ENCODE assay signal across 8 mouse cellular contexts in genomic region chr7:79148711-79149266, GRCm38 (mm10). TPM values are rescaled to one million over a fixed set of nuclear protein-coding genes. Genes with fewer than 3 reads are reported as not detected.
DNase-seq lines count a peak whose midpoint lies in the region; ATAC-seq lines count a peak whose summit lies in the region.

Mfge8 (minus strand) TSS chr7:79149060.

- H3K4me1 ChIP-seq in intestine, embryonic 14.5 days (replicated peaks; ENCODE audit: control insufficient read depth, insufficient read depth, low read length): peaks cover 16% of the 10 kb centered on the region

- peak within 1 kb of the TSS; percentile 70 for H3K9ac ChIP-seq in intestine, embryonic 14.5 days (ENCODE audit: low read length)

- no peaks in the 10 kb centered on the region for H3K9me3 ChIP-seq in intestine, embryonic 14.5 days (ENCODE audit: control insufficient read depth, low read length)

- ATAC-seq in intestine, embryonic 14.5 days (replicated peaks; ENCODE audit: low FRiP score, low TSS enrichment, low read depth): peak; percentile 94
- peak; percentile 92 for ATAC-seq in megakaryocyte-erythroid progenitor cell, adult 5-6 weeks (replicated peaks; ENCODE audit: low FRiP score, low TSS enrichment, poor library complexity, severe bottlenecking)

- no peaks in the 10 kb centered on the region for H3K27me3 ChIP-seq in intestine, embryonic 14.5 days (replicated peaks; ENCODE audit: control insufficient read depth, insufficient read depth, low read length)

- H3K27ac ChIP-seq in intestine, embryonic 14.5 days (ENCODE audit: low read depth): peak within 1 kb of the TSS; percentile 59; the same call in 1 of the 2 replicates

- peak within 1 kb of the TSS; percentile 77 for H3K4me3 ChIP-seq in intestine, embryonic 14.5 days (ENCODE audit: low read depth, low read length)

- peak; percentile 90 for DNase-seq in adrenal gland, adult 18-20 months (ENCODE audit: low spot score in 2 of 2)
- peak; percentile 96 for DNase-seq in embryo, embryonic 10.5 days (ENCODE audit: low spot score)
- DNase-seq in gastrocnemius, postnatal 36 days: peak; percentile 87 to 90
- peak; percentile 94 for DNase-seq in intestine, embryonic 14.5 days (ENCODE audit: low spot score)
- peak; percentile 37 to 68 for DNase-seq in left cerebral cortex, postnatal 14 days (ENCODE audit: low spot score in 2 of 2)
- peak; percentile 64 for DNase-seq in right cerebral cortex, postnatal 14 days
- peak; percentile 83 to 89 for DNase-seq in urinary bladder, postnatal 36 days (ENCODE audit: low spot score in 2 of 2)

- peak within 1 kb of the TSS; percentile 80 for H3K4me2 ChIP-seq in intestine, embryonic 14.5 days (ENCODE audit: low read length)

- H3K36me3 ChIP-seq in intestine, embryonic 14.5 days (ENCODE audit: control insufficient read depth, insufficient read depth, low read length): peaks cover 17% of the 10 kb centered on the region

- WGBS in intestine, embryonic 14.5 days: under 1% methylated on average over 39 of the region's 39 CpGs

- intact Hi-C loops in gastrocnemius, postnatal 36 days (cut with DNase I): loop anchor here (10.0 kb wide), 1 partner anchor 316 kb away; the partner anchor contains the start of gene Polg
- intact Hi-C loops in left cerebral cortex, postnatal 14 days (cut with DNase I): loop anchor here (5.0 kb wide), 1 partner anchor 44 kb away; no protein-coding TSS in a partner anchor

RNA-seq across cellular contexts. Expression of gene Mfge8, which starts in this region (rescaled TPM):
- total RNA-seq in adrenal gland, adult 18-20 months (2021): 100 to 1,000 TPM; 180 to 220 TPM
- 10 to 100 TPM; 40.0 to 45.1 TPM for total RNA-seq in gastrocnemius, postnatal 36 days (2021)
- 196 and 214 TPM in 2 replicates for polyA plus RNA-seq in intestine, embryonic 14.5 days (2014; fragmentation: Nextera tagmentation; extraction: Ambion mirVana)
- total RNA-seq in left cerebral cortex, postnatal 14 days (2021): 100 to 1,000 TPM; 144 to 165 TPM
- total RNA-seq in megakaryocyte-erythroid progenitor cell, adult 5-6 weeks (2014; fragmentation: Nextera tagmentation): 5.3 and 13.3 TPM in 2 replicates
- 6.2 and 9.7 TPM in 2 replicates for total RNA-seq in megakaryocyte-erythroid progenitor cell, adult 5-6 weeks (2017)

Comparison
In these comparisons a context has a peak if more than half of its experiments do, and no peak if none do; other contexts are left out.
1. Peak in every context shown above with its lines: DNase-seq, ATAC-seq, H3K4me3 ChIP-seq and H3K27ac ChIP-seq.